Mouse (Mus musculus): Measurements from ENCODE around the gene Esrrg. TPM values are rescaled to one million over a fixed set of nuclear protein-coding genes. Genes with fewer than 3 reads are reported as not detected.

Gene Esrrg
- total and polyA plus RNA-seq, 2 experiments from 2014 or later, result 28.0 to 41.6 TPM

GRCm38 (mm10) chr1:187887270-187887669 lies 278.7 kb downstream of the Esrrg start:
- Histone ChIP-seq H3K27me3 (ENCODE audit: insufficient read depth, low read length) (no peaks in the 10 kb centered on the region), H3K4me3 (ENCODE audit: low read length) (no peak overlapping the region), H3K9me3 (ENCODE audit: low read length) (no peaks in the 10 kb centered on the region), H3K4me1 (ENCODE audit: insufficient read depth, low read length) (no peaks in the 10 kb centered on the region), H3K4me2 (ENCODE audit: low read depth, low read length) (no peak overlapping the region), H3K9ac (replicated peaks; ENCODE audit: low read length) (no peak overlapping the region), H3K27ac (no peak overlapping the region), H3K36me3 (ENCODE audit: insufficient read depth, low read length) (no peaks in the 10 kb centered on the region)
- DNase-seq (ENCODE audit: low spot score), result no peak
- WGBS, result 63% methylated on average over 6 of the region's 6 CpGs
- ATAC-seq, result no peak
- no peak for TF ChIP-seq CTCF (IDR thresholded peaks at IDR 0.05; ENCODE audit: low read depth)

DNA sequence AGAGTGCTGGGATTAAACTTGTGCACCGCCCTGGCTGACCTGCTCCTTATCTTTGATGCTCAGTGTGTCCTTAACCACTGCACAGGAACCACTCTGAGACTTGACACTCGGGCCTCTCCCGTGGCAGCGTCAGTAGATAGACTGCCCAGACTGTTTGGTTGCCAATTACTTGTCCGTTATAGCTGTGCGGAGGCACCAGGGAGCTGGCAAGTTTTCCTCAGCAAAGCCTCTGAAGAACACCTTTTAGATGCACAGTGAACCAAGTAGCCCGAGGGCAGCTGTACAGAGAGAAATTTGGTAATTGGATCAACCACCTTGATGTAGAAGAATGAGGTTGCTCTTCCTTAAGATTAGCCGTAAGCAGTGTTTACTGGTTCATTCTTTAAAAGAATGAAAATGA lies 279.6 kb downstream of the Esrrg start:
- no peak overlapping the region for H3K4me2 ChIP-seq (ENCODE audit: low read depth, low read length)
- no peak for ATAC-seq
- no peaks in the 10 kb centered on the region for H3K36me3 ChIP-seq (ENCODE audit: insufficient read depth, low read length)
- no peak overlapping the region for H3K27ac ChIP-seq
- H3K9me3 ChIP-seq (ENCODE audit: low read length), result no peaks in the 10 kb centered on the region
- no peak overlapping the region for H3K4me3 ChIP-seq (ENCODE audit: low read length)
- H3K4me1 ChIP-seq (ENCODE audit: insufficient read depth, low read length), result no peaks in the 10 kb centered on the region
- no peak for TF ChIP-seq CTCF (IDR thresholded peaks at IDR 0.05; ENCODE audit: low read depth)
- H3K27me3 ChIP-seq (ENCODE audit: insufficient read depth, low read length), result no peaks in the 10 kb centered on the region
- H3K9ac ChIP-seq (replicated peaks; ENCODE audit: low read length), result no peak overlapping the region
- DNase-seq (ENCODE audit: low spot score), result no peak
- 81% methylated on average over 8 of the region's 8 CpGs for WGBS

DNA sequence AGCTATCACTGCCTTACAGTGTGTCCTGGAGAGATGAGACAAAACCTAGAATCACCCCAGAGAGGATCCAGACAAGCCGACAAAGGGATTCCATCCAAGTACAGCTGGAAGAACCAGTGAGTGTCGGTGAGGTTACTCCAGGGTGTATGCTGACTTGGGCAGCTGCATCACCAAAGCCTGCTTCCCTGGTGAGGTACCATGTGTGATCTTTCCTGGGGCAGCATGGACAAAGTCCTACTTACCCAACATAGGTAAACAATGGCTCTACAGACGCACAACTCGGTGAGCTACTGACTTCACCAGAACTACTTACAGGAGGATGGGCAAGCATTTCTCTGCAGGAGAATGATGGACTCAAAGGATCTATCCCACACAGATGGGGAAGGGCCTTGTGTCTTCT lies 280.5 kb downstream of the Esrrg start:
- Histone ChIP-seq H3K4me2 (ENCODE audit: low read depth, low read length) (no peak overlapping the region), H3K4me1 (ENCODE audit: insufficient read depth, low read length) (no peaks in the 10 kb centered on the region), H3K36me3 (ENCODE audit: insufficient read depth, low read length) (no peaks in the 10 kb centered on the region), H3K9ac (replicated peaks; ENCODE audit: low read length) (no peak overlapping the region), H3K4me3 (ENCODE audit: low read length) (no peak overlapping the region), H3K27me3 (ENCODE audit: insufficient read depth, low read length) (no peaks in the 10 kb centered on the region), H3K9me3 (ENCODE audit: low read length) (no peaks in the 10 kb centered on the region), H3K27ac (no peak overlapping the region)
- no peak for TF ChIP-seq CTCF (IDR thresholded peaks at IDR 0.05; ENCODE audit: low read depth)
- DNase-seq (ENCODE audit: low spot score) (no peak), ATAC-seq (no peak)
- 95% methylated on average over 4 of the region's 4 CpGs for WGBS

DNA sequence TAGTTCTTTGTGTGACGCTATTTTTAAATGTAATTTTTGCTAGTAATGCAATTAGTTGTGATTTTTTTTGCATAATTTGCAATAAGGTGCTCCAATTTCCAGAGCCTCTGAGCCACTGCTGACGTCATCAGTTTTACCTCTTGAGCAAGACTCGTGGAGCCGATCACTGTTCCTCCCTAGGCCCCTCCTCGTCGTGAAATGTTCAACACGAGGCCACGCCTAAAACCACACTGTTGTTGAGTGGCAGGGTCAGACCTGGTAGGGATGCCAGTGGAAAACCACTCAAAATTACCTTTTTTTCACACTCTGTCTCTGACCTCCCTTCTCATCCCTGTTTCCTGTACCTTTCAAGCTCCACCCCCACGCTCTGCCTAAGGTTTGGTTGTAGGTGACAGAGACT lies 282.7 kb downstream of the Esrrg start:
- no peak for TF ChIP-seq CTCF (IDR thresholded peaks at IDR 0.05; ENCODE audit: low read depth)
- Histone ChIP-seq H3K9ac (replicated peaks; ENCODE audit: low read length) (no peak overlapping the region), H3K4me1 (ENCODE audit: insufficient read depth, low read length) (no peaks in the 10 kb centered on the region), H3K27me3 (ENCODE audit: insufficient read depth, low read length) (no peaks in the 10 kb centered on the region), H3K4me3 (ENCODE audit: low read length) (no peak overlapping the region), H3K36me3 (ENCODE audit: insufficient read depth, low read length) (no peaks in the 10 kb centered on the region), H3K9me3 (ENCODE audit: low read length) (no peaks in the 10 kb centered on the region), H3K4me2 (ENCODE audit: low read depth, low read length) (no peak overlapping the region), H3K27ac (no peak overlapping the region)
- 83% methylated on average over 9 of the region's 9 CpGs for WGBS
- DNase-seq (ENCODE audit: low spot score), result no peak
- no peak for ATAC-seq

GRCm38 (mm10) chr1:187895459-187895858 lies 286.9 kb downstream of the Esrrg start:
- no peak for TF ChIP-seq CTCF (IDR thresholded peaks at IDR 0.05; ENCODE audit: low read depth)
- WGBS, result 70% methylated on average over 1 of the region's 1 CpGs
- Histone ChIP-seq H3K27me3 (ENCODE audit: insufficient read depth, low read length) (no peaks in the 10 kb centered on the region), H3K4me1 (ENCODE audit: insufficient read depth, low read length) (no peaks in the 10 kb centered on the region), H3K9ac (replicated peaks; ENCODE audit: low read length) (no peak overlapping the region), H3K4me3 (ENCODE audit: low read length) (no peak overlapping the region), H3K36me3 (ENCODE audit: insufficient read depth, low read length) (no peaks in the 10 kb centered on the region), H3K9me3 (ENCODE audit: low read length) (no peaks in the 10 kb centered on the region), H3K27ac (no peak overlapping the region), H3K4me2 (ENCODE audit: low read depth, low read length) (no peak overlapping the region)
- DNase-seq (ENCODE audit: low spot score) (no peak), ATAC-seq (no peak)

DNA sequence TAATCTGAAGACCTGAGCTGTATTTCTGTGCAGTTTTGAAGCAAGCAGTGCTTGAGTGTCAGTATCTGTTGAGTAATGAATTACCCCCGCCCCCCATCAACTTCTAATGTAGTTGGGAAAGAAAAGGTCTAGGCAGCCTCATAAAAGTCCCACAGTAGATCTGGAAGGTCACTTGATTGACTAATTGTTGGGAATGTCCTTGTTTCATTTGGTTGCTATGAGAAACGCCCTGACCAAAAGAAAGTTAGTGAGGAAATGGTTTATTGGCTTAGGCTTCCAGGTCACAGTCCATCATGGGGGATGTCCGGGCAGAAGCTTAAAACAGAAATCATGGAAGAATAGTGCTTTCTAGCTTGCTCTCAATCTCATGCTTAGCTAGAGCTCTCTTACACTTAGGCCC lies 287.7 kb downstream of the Esrrg start:
- Histone ChIP-seq H3K4me2 (ENCODE audit: low read depth, low read length) (no peak overlapping the region), H3K9me3 (ENCODE audit: low read length) (no peaks in the 10 kb centered on the region), H3K27me3 (ENCODE audit: insufficient read depth, low read length) (no peaks in the 10 kb centered on the region), H3K4me3 (ENCODE audit: low read length) (no peak overlapping the region), H3K27ac (no peak overlapping the region), H3K36me3 (ENCODE audit: insufficient read depth, low read length) (no peaks in the 10 kb centered on the region), H3K9ac (replicated peaks; ENCODE audit: low read length) (no peak overlapping the region), H3K4me1 (ENCODE audit: insufficient read depth, low read length) (no peaks in the 10 kb centered on the region)
- no peak for TF ChIP-seq CTCF (IDR thresholded peaks at IDR 0.05; ENCODE audit: low read depth)
- 83% methylated on average over 3 of the region's 3 CpGs for WGBS
- no peak for ATAC-seq
- no peak for DNase-seq (ENCODE audit: low spot score)

DNA sequence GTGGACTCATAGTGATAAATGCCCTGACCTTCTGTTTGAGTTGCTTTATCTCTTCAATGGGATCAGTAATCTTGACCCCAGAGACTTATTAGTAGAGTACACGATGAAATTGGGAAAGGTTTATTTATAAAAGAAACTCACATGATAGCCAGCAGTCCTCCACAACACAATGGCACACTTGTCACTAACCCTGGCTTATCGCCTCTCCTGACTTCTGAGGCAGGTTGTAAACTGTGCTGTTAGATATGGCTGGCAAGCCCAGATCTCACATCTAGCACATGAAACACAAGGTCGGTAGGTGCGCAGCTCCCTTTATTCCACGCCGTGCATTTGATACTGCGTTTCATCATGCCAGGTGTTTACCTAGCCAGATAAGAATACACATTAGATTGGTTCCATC lies 288.3 kb downstream of the Esrrg start:
- H3K27me3 ChIP-seq (ENCODE audit: insufficient read depth, low read length), result no peaks in the 10 kb centered on the region
- ATAC-seq (no peak), DNase-seq (ENCODE audit: low spot score) (no peak)
- H3K4me3 ChIP-seq (ENCODE audit: low read length), result no peak overlapping the region
- TF ChIP-seq CTCF (IDR thresholded peaks at IDR 0.05; ENCODE audit: low read depth), result no peak
- H3K9me3 ChIP-seq (ENCODE audit: low read length), result no peaks in the 10 kb centered on the region
- no peaks in the 10 kb centered on the region for H3K4me1 ChIP-seq (ENCODE audit: insufficient read depth, low read length)
- H3K9ac ChIP-seq (replicated peaks; ENCODE audit: low read length), result no peak overlapping the region
- 94% methylated on average over 7 of the region's 7 CpGs for WGBS
- no peak overlapping the region for H3K4me2 ChIP-seq (ENCODE audit: low read depth, low read length)
- no peak overlapping the region for H3K27ac ChIP-seq
- H3K36me3 ChIP-seq (ENCODE audit: insufficient read depth, low read length), result no peaks in the 10 kb centered on the region
